Mouse (Mus musculus): ENCODE measurements around the gene Skint7. TPM values are rescaled to one million over a fixed set of nuclear protein-coding genes. Genes with fewer than 3 reads are reported as not detected.
A peak's percentile ranks its signal among the peaks of the same experiment; 100 is the strongest.
"Not testable (repeated sequence)": the region's sequence is repeated elsewhere in the genome, so short reads cannot be mapped to it uniquely, and the experiment has no call there.

Skint7 gene
- total RNA-seq (2014; fragmentation: Nextera tagmentation) (not detected in 2 replicates), total RNA-seq (2017) (not detected in 2 replicates)

DNA sequence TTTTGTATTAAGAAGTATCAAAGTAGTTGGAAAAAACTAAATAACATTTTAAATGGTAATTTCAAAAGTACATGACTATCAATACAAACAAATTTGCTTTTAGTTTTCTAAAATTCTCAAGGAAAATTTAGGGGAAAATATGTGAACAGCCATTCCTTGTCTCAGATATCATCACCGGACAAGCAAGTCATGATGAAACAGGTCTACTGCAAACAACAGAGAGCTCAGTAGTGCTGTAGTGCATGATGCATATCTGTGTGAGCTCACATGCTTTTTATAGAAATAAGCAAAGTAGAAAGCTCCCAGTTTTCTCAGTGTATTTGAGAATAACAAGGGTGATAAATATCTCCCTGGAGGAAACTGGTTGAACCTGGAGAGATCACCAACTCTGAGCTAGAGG, at the start of gene Skint7:
TSS of gene Skint7 (plus strand) at position 301 of the 400 bp plus-strand sequence.
- ATAC-seq (replicated peaks; ENCODE audit: poor library complexity, severe bottlenecking) = no peak

DNA sequence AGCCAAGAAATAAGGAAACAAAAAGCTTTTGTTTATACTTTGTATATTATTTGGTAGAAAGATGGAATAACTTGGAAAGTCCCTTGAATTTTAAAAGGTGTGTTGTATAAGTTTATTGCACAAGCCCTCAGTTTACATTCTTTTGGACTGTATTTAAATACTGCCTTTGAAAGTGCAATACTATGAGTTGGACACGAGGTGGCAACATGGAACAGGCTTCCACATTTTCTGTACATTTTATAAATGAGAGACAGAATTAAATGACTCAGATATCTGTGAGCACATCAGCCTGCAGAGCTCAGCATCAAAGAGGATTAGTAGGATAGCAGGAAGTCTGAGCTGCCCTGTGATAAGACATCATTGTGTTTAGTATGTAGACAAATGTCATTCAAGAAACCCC, 11.4 kb upstream of the Skint7 start:
- ATAC-seq (replicated peaks; ENCODE audit: poor library complexity, severe bottlenecking) = peak; percentile 42; the same call in 1 of the 2 replicates

DNA sequence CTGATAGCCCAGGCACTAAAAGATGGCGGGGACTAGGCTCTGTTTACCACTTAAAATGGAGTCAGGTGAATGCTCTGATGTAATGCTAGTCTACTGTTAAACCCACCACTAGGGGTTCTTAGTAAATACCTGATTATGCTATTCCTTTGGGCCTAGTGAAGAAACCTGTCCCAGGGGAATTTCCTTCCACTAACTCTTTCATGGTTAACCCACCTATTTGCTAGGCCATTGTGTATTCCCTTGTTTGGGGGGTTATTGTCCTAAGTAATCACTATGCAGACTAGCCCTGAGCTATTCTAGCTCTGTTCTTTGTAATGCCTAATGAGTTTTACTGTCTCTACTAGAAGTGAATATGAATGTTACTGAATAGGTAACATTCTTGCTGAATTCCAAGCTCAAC, 9.5 kb upstream of the Skint7 start:
- not testable (repeated sequence) for ATAC-seq (replicated peaks; ENCODE audit: poor library complexity, severe bottlenecking)

DNA sequence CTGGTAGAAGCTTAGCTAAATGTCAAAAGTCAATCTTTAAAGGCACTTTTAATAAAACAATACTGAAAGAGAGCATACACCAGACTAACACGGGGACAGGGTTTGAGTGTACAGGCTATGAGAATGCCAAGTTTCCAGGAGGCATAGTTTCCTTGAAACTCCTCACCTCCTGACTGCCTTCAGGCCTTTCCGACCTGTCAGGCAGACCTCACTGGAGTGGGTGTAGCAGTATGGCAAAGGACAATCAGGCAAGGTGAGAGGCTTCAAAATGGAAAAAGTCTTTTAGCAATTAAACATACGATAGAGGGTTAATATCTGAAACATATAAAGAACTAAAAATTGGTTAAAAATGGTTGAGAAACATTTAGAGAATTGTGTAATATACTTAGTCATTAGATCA, 9.1 kb upstream of the Skint7 start:
- no peak for ATAC-seq (replicated peaks; ENCODE audit: poor library complexity, severe bottlenecking)

DNA sequence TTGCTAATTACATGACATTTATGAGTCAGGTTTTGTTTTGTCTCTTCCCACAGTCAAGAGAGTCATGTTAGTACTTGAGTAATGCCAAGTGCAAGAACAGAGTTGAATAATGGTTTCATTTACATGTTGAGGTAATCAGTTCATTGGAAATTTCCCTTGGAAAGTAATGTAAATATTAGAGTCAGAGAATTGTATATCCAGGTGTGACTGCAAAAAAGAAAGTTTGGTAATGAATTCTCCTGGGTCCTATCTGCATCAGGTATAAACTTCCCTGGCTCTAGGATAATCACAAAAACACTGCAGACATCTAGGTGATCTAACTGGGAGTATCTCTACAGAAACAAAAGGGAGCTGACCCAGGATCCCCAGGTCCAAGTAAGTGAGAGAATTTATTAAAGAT, 33.2 kb downstream of the Skint7 start, which contains the start of gene Skint1:
TSS of gene Skint1 (plus strand) at position 301 of the 400 bp plus-strand sequence.
- no peak for ATAC-seq (replicated peaks; ENCODE audit: poor library complexity, severe bottlenecking)

Other genes with a start within 250 kb of the Skint7 start
- not detected in 2 replicates for gene Slc5a9, start 70.0 kb upstream of the Skint7 start, total RNA-seq (2014; fragmentation: Nextera tagmentation)
- not detected in 2 replicates for gene Slc5a9, start 70.0 kb upstream of the Skint7 start, total RNA-seq (2017)
- not detected in 2 replicates for gene Skint8, start 53.5 kb upstream of the Skint7 start, total RNA-seq (2014; fragmentation: Nextera tagmentation)
- not detected in 2 replicates for gene Skint8, start 53.5 kb upstream of the Skint7 start, total RNA-seq (2017)
- not detected in 2 replicates for gene Skint1, start 33.3 kb downstream of the Skint7 start, total RNA-seq (2014; fragmentation: Nextera tagmentation)
- not detected in 2 replicates for gene Skint1, start 33.3 kb downstream of the Skint7 start, total RNA-seq (2017)
- not detected in 2 replicates for gene Skint4, start 99.1 kb downstream of the Skint7 start, total RNA-seq (2014; fragmentation: Nextera tagmentation)
- not detected in 2 replicates for gene Skint4, start 99.1 kb downstream of the Skint7 start, total RNA-seq (2017)